Mouse (Mus musculus) embryonic facial prominence, embryonic 13.5 days (tissue): ENCODE measurements at regions not wholly inside any gene's neighbourhood (a gene's known extent, or its start where the extent isn't known, plus 50 kb on each side); places are given as distances from the start of the nearest gene placed in this dataset.

ENCODE experiments used
- ATAC-seq: fragments of 200-750 bp; cut with Nextera tagmentation; 2 replicates; pipeline ENCODE4 v1.8.0; 2017; ENCODE audit warnings: low read depth; ENCODE audit not compliant: insufficient number of reproducible peaks, insufficient read depth, low FRiP score, low TSS enrichment
- H3K27ac ChIP-seq: fragments of 300-500 bp; sonication (generic); 2 replicates; pipeline ENCODE4 v1.5.1; 2015; ENCODE audit warnings: moderate library complexity, mild to moderate bottlenecking, inconsistent platforms
- H3K27me3 ChIP-seq: fragments of 300-500 bp; sonication (generic); 2 replicates; pipeline ENCODE4 v1.6.1; 2015; ENCODE audit warnings: mild to moderate bottlenecking, inconsistent platforms
- H3K36me3 ChIP-seq: fragments of 300-500 bp; sonication (generic); 2 replicates; pipeline ENCODE4 v1.6.1; 2015; ENCODE audit warnings: mild to moderate bottlenecking, inconsistent platforms
- H3K4me1 ChIP-seq: fragments of 300-500 bp; sonication (generic); 2 replicates; pipeline ENCODE4 v1.6.1; 2015; ENCODE audit warnings: inconsistent platforms
- H3K4me2 ChIP-seq: fragments of 300-500 bp; sonication (generic); 2 replicates; pipeline ENCODE4 v1.6.1; 2015; ENCODE audit warnings: moderate library complexity, mild to moderate bottlenecking, inconsistent platforms
- H3K4me3 ChIP-seq: fragments of 300-500 bp; sonication (generic); 2 replicates; pipeline ENCODE4 v1.5.1; 2015; ENCODE audit warnings: mild to moderate bottlenecking, inconsistent platforms
- H3K9ac ChIP-seq: fragments of 300-500 bp; sonication (generic); 2 replicates; pipeline ENCODE4 v1.6.1; 2015; ENCODE audit warnings: mild to moderate bottlenecking, inconsistent platforms
- H3K9me3 ChIP-seq: fragments of 300-500 bp; sonication (generic); 2 replicates; pipeline ENCODE4 v1.6.1; 2016; ENCODE audit warnings: inconsistent platforms
- WGBS: fragments of 180-500 bp; shearing (Covaris S2); methylation state at CpG from one replicate; pipeline ENCODE4 v1.1.7; 2015; ENCODE audit warnings: mixed read lengths; 5-methylcytosine and 5-hydroxymethylcytosine counted together

DNA sequence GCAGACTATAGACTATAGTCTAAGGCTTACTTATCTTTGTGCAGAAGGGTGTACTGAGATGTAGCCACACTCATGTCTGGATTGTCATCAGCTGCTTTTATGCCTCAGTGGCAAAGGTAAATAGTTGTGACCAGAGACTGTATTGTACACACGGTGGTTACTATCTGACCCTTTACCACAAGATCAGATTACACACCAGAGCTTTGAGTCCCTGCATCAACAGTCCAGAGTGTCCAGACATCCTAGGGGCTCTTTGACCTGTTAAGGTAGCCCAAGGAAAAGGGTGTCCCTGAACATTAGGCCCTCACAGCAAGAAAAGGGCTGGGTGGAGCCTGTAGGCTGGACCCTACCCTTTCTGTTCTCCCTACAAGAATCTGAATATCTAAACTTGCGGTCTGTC is 436.4 kb downstream of the Fut8 start:
- peaks cover 4% of the 10 kb centered on the region; the same call in 1 of the 2 replicates for H3K27me3 ChIP-seq
- H3K4me2 ChIP-seq, result no peak overlapping the region
- H3K9me3 ChIP-seq, result no peaks in the 10 kb centered on the region
- H3K27ac ChIP-seq, result no peak overlapping the region
- no peaks in the 10 kb centered on the region for H3K36me3 ChIP-seq
- no peak overlapping the region for H3K4me3 ChIP-seq
- no peak for ATAC-seq
- WGBS, result 58% methylated on average over 2 of the region's 2 CpGs
- no peak overlapping the region for H3K9ac ChIP-seq
- H3K4me1 ChIP-seq, result peaks cover 8% of the 10 kb centered on the region; the same call in 1 of the 2 replicates

DNA sequence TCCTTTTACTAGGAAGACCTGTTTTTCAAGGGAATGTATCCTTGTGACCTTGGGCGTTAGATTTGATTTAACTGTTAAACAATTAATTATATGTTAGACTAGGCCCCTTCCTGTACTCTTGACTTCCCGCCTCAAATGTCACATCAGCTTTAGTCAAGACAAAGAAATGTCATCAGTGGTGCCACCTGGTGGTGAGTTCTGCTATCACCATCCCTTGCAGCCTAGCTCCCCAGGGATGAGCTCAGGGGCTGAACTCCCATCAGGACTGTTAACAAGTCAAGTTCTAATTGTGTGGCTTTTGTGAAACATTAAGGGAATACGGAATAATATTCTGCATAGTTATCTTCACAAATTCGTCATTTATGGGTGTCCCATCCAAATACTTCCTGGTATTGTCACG is 436.8 kb downstream of the Fut8 start:
- 68% methylated on average over 5 of the region's 5 CpGs for WGBS
- Histone ChIP-seq H3K4me1 (peaks cover 8% of the 10 kb centered on the region; the same call in 1 of the 2 replicates), H3K9ac (no peak overlapping the region), H3K27ac (no peak overlapping the region), H3K4me3 (no peak overlapping the region), H3K9me3 (no peaks in the 10 kb centered on the region), H3K27me3 (peaks cover 4% of the 10 kb centered on the region; the same call in 1 of the 2 replicates), H3K36me3 (no peaks in the 10 kb centered on the region), H3K4me2 (no peak overlapping the region)
- ATAC-seq, result no peak

DNA sequence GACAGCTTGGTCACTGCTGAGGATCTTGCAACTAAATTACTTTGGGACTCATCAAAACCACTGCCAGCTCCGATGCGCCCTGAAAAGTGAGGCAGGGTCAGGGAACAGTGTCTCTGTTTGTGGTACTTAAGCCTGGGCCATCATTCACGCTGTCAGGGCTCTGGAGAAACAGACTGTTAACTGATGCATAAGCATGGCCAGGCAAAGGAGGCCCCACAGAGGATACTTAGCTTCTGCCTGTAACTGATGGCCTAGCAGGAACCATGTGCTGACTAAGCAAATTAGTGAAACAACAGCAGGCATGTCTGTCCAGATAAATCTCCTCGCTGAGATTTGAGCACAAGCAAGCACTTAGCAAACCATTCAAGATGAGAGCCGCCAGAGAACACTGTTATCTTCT is 440.1 kb downstream of the Fut8 start:
- Histone ChIP-seq H3K36me3 (no peaks in the 10 kb centered on the region), H3K27me3 (no peaks in the 10 kb centered on the region), H3K4me2 (no peak overlapping the region), H3K9ac (no peak overlapping the region), H3K4me1 (peaks cover 6% of the 10 kb centered on the region; the same call in 1 of the 2 replicates), H3K27ac (no peak overlapping the region), H3K4me3 (no peak overlapping the region), H3K9me3 (no peaks in the 10 kb centered on the region)
- 64% methylated on average over 5 of the region's 5 CpGs for WGBS
- no peak for ATAC-seq

DNA sequence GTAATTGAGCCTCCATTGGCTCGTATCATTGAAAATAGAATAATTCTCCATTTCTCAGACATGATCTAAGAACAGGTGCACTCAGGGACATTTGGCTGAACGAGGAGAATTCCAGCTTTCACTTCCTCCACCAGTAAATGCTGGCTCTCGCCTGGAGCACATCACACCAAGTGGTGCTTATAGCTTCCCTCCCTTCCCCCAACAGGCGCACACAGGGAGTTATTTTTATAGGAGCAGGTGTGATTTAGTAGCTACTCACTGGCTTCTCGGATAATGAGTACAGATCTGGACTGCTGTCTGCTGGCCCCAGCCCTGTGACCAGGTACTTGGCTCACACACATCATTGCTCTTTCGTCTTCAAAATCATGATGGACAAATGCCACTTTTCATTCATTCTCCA is 456.2 kb downstream of the Fut8 start:
- Histone ChIP-seq H3K4me1 (no peaks in the 10 kb centered on the region), H3K4me2 (no peak overlapping the region), H3K27ac (no peak overlapping the region), H3K9ac (no peak overlapping the region), H3K4me3 (no peak overlapping the region), H3K27me3 (peaks cover 7% of the 10 kb centered on the region; the same call in 1 of the 2 replicates), H3K36me3 (no peaks in the 10 kb centered on the region), H3K9me3 (no peaks in the 10 kb centered on the region)
- WGBS, result 65% methylated on average over 6 of the region's 6 CpGs
- no peak for ATAC-seq

DNA sequence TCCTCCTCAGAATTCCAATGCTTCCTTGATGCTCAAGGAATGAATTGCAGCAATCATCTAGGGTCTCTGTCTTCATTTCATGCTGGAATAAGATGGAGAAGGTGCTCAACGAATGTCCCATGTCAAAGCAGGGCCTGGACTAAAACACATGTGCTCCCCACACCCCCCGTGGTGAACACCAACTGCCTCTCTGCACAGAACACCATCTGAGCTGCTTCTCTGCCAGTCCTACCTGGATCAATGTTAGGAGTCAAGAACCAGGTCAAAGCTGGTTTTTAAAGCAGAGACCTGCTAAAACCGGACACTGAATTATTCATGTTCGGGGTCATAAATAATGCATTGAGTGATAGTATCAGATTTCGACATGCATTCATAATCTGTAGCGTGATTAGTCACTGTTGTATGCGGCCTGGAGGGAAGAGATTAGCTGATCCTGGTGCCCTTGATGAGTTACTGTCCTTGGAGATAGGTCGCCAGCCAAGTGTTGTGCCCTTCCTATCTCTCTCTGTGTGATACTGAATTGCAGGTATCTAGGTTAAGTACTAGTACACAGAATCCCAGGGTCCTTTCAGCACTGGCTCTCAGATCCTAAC is 458.2 kb downstream of the Fut8 start:
- no peaks in the 10 kb centered on the region for H3K4me1 ChIP-seq
- no peak overlapping the region for H3K4me2 ChIP-seq
- H3K9ac ChIP-seq, result no peak overlapping the region
- H3K27ac ChIP-seq, result no peak overlapping the region
- no peaks in the 10 kb centered on the region for H3K36me3 ChIP-seq
- H3K9me3 ChIP-seq, result no peaks in the 10 kb centered on the region
- WGBS, result 83% methylated on average over 8 of the region's 8 CpGs
- no peak for ATAC-seq
- no peak overlapping the region for H3K4me3 ChIP-seq
- no peaks in the 10 kb centered on the region for H3K27me3 ChIP-seq

DNA sequence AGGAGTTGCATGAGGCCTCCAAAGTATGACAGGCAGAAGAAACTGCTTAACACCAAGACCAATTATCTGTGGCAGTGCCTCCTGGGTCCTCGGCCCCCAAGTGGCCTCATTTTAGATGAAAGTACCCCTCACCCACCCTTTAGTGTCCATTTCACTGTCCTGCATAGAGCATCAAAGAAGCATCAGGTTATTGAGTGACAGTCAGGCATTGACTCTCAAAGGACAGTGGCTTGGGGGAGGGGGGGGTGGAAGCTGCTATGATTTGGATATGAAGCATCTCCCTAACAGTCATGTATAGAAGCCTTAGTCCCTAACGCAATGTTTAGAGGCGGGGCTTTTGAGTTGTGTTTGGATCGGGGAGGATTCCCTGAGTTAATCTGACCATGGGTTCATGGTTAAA is 458.7 kb downstream of the Fut8 start:
- H3K9ac ChIP-seq, result no peak overlapping the region
- WGBS, result 81% methylated on average over 4 of the region's 4 CpGs
- ATAC-seq, result no peak

DNA sequence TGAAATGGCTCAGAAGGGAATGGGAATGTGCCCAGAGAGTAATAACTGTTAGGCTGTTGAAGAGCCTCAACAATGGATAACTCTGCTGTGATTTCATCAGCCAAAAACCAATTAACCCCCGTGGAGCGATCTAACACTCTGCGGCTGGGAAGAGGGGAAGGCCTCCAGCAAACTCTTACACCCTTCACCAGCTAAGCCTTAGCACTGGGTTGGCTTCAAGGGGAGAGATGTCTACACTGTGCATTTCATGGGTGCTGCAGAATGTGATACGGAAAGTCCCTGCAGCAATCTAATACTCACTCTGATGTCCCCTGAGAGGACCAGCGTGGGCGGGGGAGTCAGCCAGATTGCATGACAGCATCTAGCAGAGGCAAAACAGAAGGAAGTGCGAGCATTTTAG is 460.2 kb downstream of the Fut8 start:
- 65% methylated on average over 7 of the region's 7 CpGs for WGBS
- no peak for ATAC-seq

More for the DNA sequence above, 458.7 kb downstream of the Fut8 start:
- no peak overlapping the region for H3K4me3 ChIP-seq
- no peaks in the 10 kb centered on the region for H3K4me1 ChIP-seq
- H3K9me3 ChIP-seq, result no peaks in the 10 kb centered on the region
- H3K36me3 ChIP-seq, result no peaks in the 10 kb centered on the region
- no peaks in the 10 kb centered on the region for H3K27me3 ChIP-seq
- H3K27ac ChIP-seq, result no peak overlapping the region
- H3K4me2 ChIP-seq, result no peak overlapping the region

DNA sequence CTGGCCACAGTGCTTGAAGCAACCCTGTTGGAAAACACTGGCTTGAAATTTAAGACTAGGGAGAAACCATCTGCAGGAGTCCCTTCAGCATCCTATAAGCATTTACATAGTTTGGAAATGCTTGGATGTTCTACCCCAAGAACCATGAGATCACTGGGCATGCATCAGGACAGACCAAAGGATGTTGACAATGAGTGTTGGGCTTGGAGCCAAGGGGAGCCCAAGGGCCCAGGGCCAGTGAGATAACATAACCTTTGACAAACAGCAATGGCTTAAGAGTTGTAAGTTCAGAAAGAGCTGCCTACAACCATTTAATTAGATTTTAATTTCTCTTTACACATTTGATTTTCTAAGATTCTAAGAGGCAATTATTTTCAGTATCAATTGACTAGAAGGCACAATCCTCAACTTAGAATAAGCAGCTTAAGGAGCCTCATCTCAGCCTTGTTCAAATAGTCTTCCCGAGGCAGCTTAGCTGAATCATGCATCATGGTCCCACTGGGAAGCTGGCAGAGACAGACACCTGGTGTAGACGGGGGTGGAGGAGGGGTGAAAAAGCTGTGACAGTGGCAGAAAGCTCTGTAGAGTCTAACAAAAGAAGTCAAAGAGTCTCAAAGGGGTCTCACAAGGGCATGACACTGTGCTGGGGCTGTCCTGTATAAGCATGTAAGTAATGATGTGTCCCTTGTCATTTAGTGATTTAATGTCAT is 462.1 kb downstream of the Fut8 start:
- Histone ChIP-seq H3K9me3 (no peaks in the 10 kb centered on the region), H3K27ac (no peak overlapping the region), H3K4me3 (no peak overlapping the region), H3K4me1 (no peaks in the 10 kb centered on the region), H3K4me2 (no peak overlapping the region), H3K27me3 (no peaks in the 10 kb centered on the region), H3K9ac (no peak overlapping the region), H3K36me3 (no peaks in the 10 kb centered on the region)
- ATAC-seq, result no peak
- WGBS, result 57% methylated on average over 2 of the region's 2 CpGs

More for the DNA sequence above, 460.2 kb downstream of the Fut8 start:
- Histone ChIP-seq H3K27me3 (no peaks in the 10 kb centered on the region), H3K4me3 (no peak overlapping the region), H3K27ac (no peak overlapping the region), H3K4me2 (no peak overlapping the region), H3K4me1 (no peaks in the 10 kb centered on the region), H3K36me3 (no peaks in the 10 kb centered on the region), H3K9ac (no peak overlapping the region), H3K9me3 (no peaks in the 10 kb centered on the region)

DNA sequence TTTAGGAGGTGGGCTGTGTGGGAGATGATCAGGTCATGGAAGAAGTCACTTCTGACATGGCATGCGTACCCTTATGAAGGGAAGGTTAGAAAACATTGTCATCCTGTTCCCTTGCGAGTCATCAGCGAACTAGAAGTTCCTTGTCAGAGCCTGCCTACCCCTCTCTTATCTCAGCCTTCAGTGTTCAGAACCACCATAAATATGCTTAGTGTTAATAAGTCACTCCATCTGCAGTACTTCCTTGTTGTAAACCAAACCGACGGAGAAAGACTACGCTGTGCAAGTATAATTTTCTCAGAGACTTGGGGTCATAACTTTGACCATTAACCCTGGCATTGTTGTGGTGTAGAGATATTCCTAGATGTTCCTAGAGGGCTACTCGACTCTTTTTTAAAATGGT is 477.6 kb downstream of the Fut8 start:
- Histone ChIP-seq H3K27ac (no peak overlapping the region), H3K36me3 (no peaks in the 10 kb centered on the region), H3K4me1 (no peaks in the 10 kb centered on the region), H3K4me2 (no peak overlapping the region), H3K9me3 (no peaks in the 10 kb centered on the region), H3K27me3 (no peaks in the 10 kb centered on the region), H3K4me3 (no peak overlapping the region), H3K9ac (no peak overlapping the region)
- ATAC-seq, result no peak
- 77% methylated on average over 7 of the region's 7 CpGs for WGBS

DNA sequence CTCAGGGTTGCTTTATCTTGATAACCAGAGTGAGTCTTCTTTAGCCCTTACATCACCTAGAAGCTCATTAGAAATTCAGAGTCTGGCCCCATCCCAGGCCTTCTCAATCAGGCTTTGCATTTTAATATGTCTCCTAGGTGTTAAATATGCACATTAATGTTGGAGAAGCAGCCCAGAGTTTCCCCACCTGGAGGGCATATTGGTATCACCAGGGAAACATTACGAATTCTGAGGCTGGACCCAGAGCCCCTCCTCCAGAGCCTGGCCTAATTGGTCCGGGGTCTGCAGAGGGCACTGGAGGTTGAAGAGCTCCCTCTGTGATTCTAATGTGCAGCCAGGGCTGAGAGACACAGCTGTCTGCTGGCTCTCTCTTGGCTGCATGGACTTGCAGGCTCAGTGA is 478.1 kb downstream of the Fut8 start:
- Histone ChIP-seq H3K36me3 (no peaks in the 10 kb centered on the region), H3K27ac (no peak overlapping the region), H3K4me2 (no peak overlapping the region), H3K4me1 (no peaks in the 10 kb centered on the region), H3K27me3 (no peaks in the 10 kb centered on the region), H3K9me3 (no peaks in the 10 kb centered on the region), H3K4me3 (no peak overlapping the region), H3K9ac (no peak overlapping the region)
- 24% methylated on average over 2 of the region's 2 CpGs for WGBS
- no peak for ATAC-seq

DNA sequence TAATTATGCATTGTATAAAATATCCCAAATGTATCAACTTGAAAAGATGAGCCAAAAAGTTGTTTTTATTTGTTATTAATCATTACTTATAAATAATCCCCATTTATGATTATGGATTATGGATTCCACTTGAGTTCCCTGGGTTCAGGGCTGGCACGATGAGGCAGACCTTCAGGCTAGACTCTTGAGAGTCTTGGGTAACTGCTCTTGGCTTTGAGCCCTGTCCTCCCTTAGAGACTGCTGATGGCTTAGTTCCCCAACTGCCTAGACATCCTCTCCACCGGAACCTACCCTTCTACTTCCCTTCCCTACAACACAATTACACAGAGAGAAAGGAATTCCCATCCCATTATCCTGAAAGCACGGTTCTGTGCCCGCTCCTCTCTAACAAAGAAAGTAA is 466.3 kb upstream of the Gm6657 start:
- Histone ChIP-seq H3K27me3 (no peaks in the 10 kb centered on the region), H3K4me1 (no peaks in the 10 kb centered on the region), H3K4me3 (no peak overlapping the region), H3K9ac (no peak overlapping the region), H3K27ac (no peak overlapping the region), H3K4me2 (no peak overlapping the region), H3K9me3 (no peaks in the 10 kb centered on the region), H3K36me3 (no peaks in the 10 kb centered on the region)
- WGBS, result 60% methylated on average over 4 of the region's 4 CpGs
- ATAC-seq, result no peak

DNA sequence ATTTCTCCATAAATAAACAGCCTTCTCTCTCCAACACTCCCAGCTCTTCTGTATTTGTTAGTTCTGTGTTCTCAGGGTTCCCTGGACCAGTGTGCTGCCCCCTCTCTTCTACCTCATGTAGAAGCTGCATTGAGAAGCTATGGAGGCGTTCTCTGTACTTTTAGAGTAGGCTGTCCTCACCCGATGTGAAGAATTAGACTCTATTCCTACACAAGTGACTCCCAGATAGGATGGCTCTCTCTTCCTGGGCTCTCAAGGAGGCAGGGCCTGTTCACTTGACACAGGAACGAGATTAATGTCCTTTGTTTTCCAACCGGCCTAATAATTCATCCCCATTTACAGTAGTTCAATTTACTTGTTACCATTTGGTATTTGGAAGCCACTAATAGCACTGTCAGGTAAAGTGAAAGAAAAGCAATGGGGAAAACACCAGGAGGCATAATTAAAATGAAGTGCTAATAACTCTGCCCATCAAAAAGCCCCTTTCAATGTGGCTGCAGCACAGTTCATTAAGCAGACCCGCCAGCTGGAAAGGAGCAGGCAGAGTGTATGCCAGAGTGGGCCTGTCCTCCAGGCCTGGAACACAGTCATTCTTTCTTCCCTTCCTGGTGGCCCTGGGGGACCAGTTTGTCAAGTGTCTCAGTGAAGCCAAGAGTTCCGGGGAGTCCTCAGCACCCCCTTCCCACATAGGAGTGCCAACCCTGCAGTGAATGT is 454.8 kb upstream of the Gm6657 start:
- 66% methylated on average over 6 of the region's 6 CpGs for WGBS
- Histone ChIP-seq H3K9me3 (no peaks in the 10 kb centered on the region), H3K27me3 (no peaks in the 10 kb centered on the region), H3K4me1 (no peaks in the 10 kb centered on the region), H3K4me2 (no peak overlapping the region), H3K4me3 (no peak overlapping the region), H3K27ac (no peak overlapping the region), H3K9ac (no peak overlapping the region), H3K36me3 (no peaks in the 10 kb centered on the region)
- ATAC-seq, result no peak
